Mouse (Mus musculus): ENCODE data around the gene Mrm3.

The Mrm3 gene

DNA sequence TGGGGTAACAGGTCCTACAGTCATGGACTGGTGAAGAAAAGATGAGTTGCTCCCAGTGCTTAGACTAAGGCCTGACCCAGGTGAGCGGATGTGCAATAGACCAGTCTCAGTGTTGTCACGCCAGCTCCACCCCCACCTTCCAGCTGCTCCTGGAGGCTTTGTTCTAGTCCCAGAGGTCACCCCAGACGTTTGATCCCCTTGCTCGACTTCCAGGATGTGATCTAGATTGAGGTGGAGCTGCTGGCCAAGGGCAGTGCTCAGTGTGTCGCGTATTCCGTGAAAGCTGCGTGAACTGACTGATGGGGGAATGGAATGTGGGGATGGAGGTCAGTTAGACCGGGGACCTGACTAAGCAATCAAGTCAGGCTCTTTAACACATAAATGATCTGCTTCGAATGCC, 43.8 kb downstream of the Mrm3 start:
- in situ Hi-C loops (cut with MboI, MseI) = no loop called here

DNA sequence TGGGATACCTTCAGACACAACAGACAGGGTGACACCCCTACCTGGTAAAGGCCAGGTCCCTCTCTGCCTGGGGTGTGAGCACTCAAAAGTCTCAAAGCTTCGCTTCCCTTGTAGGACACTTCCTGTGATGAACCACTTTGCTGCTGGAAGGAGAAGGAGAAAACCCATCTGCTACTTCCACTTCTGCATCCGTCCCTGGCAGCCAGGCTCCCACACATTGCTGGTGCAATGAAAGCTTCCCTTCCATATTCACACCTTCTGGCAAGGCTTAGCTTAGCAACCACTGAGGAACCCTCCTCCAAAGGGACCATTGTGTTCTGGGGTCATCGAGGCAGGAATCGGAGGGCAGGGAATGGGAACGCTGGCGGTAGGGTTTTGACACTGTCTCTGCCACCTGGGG, 45.1 kb downstream of the Mrm3 start:
- in situ Hi-C loops (cut with MboI, MseI) = no loop called here

DNA sequence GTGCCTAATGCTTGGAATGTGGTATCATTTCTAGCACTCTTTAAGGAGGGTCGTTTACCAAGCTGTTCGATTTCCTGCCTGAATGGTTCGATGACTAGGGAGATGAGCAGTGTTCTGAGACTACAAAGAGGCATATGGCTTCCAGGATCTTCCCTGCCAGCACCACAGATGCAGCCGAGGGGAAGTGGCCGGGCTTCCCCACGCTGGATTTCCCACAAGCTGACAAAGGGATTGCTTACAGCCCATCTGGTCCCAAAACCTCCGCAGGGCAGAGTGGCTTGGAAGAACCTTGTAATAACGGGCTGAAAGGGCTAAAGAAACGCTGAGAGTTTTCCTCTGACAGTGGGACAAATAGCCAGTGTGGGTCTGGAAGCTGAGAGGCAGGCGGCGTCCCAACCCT, 46.9 kb downstream of the Mrm3 start:
- in situ Hi-C loops (cut with MboI, MseI) = no loop called here

DNA sequence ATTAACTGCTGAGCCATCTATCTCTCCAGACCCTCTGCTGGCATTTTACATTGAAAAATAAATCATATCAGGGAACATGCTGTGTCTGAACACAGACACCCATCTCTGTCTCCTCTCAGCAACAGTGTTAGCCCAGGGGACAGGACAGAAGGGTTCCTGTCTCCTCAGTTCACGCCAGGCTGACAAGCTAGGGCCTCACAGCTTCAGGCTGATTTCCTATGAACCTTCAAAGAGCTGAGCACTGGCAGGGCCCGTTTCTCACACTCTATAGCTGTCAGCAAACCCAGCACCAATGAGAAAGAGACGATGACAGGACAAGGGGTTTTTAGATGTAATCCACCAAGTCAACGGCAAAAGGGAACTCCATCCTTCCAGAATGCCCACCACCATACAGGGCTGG, 48.4 kb downstream of the Mrm3 start:
- in situ Hi-C loops (cut with MboI, MseI) = no loop called here

DNA sequence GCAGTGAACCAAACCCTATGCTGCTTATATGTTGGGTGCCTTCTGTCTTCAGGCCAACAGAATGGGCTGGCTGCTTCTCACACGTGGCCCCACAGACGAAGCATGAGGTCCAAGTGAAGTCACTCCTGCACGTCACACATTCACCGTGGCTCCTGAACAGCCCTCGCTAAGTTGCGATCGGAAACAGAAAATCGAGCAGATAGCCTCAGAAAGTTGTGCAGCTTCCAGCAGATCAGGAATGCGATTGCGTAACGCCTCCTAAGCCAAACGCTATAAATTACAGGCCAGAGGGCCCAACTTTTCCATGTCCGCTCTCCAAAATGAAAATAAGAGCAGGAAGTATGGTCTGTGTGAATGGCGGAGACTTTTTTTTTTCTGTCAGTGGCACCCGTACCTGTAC, 48.9 kb downstream of the Mrm3 start:
- in situ Hi-C loops (cut with MboI, MseI) = no loop called here

DNA sequence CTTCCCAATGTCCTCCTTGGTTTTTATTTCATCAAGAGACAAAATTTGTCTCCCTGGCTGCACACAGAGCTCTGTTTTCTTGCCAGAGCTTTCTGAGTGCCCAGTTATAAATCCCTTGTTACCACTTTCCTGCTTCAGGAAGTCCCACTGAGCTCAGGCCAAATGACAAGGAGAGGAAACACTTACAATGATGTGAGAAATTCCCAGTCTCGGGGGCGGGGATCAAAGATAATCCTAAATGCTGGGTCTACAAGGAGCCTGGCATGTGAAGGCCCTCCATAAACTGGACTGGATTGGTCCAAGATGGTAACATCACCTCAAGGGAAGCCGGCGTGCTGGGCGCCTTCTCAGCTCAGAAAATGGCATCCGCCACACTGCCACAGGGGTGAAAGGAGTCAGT, 49.3 kb downstream of the Mrm3 start:
- in situ Hi-C loops (cut with MboI, MseI) = no loop called here

DNA sequence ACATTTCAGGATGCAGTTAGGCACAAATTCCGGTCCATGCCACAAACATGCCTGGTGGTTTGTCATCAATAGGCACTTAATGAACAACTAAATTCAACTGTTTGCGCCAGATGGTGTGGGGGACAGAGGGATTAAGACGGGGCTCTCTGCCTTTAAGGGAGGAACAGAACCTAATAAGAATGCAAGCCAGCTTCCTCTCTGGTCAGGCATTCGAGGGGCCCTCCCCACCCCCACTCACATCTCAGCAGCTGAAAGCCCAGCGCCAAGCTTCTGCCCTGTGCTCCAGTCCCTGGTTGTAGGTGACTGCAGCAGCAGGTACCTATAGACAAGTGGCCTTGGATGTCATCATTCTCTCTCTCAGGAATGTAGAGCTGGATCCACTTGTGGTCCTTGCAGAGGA, 50.6 kb downstream of the Mrm3 start:
- in situ Hi-C loops (cut with MboI, MseI) = no loop called here

DNA sequence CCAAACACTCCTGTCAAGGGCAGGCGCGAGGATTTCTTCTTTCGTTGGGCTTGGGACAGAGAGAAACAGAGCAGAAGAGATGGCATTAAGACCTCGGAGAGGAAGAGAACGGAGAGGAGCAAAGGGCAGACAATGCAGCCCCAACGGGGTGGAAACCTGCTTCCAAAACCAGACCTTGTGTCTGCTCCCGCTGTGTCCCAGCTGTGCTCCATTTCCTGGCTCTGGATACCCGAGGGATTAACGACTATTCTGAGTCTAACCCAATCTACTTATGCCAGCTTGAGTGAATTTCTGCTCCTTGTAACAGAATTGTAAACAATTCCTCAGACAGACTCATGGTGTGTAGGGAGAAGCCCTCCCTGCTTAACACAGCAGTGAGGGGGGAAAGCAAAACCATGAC, 51.3 kb downstream of the Mrm3 start:
- in situ Hi-C loops (cut with MboI, MseI) = no loop called here

DNA sequence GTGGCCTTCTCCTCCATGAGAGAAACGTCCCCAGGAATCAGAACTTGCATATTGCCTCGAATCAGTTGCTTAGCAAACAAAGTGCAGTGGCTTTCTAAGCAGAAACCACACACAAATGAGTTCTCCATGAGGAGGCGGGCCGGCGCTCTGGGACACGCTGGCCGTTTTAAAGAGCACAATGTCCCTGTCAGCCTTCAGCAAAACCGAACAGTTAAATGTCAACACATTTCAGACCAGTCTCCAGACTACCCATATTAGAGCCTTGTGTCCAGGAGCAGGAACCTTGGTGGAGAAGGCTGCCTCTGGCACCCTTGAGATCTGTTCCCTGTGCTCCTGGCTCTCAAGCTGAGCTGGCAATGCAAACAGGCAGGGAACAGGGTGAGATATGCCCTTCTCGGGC, 53.7 kb downstream of the Mrm3 start:
- in situ Hi-C loops (cut with MboI, MseI) = no loop called here

DNA sequence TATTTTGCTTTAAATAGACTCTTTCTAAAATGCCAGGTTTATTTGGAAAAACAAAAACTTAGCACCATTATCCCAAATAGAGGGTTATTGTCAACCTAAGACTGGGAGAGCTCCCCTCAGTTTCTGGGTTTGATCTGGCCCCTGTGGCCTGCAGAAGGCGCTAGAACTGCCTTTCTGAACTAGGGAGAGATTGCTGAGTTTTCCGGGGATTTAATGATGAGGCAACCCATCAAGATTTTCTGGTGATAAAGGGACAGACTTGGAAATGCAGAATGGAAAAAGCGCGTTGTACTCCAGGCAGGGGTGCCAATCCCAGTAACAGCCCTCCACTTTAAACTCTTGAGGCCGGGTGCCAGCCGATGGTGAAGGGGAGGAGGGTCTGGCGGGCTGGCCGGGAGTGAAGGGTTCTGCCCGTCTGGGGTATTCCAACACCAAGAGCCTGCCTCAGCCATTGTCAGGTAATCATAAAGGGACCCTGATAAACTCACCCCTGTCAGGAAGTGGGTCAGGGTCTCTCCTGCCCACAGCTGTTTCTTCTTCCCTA, 55.0 kb downstream of the Mrm3 start:
- in situ Hi-C loops (cut with MboI, MseI) = no loop called here

All from T-helper 2 cell (primary cell).